Mouse (Mus musculus): ENCODE results near the gene Mocs3. TPM values are rescaled to one million over a fixed set of nuclear protein-coding genes. Genes with fewer than 3 reads are reported as not detected.

Mocs3 gene
- polyA plus RNA-seq, 1 experiment: 11.4 TPM

DNA sequence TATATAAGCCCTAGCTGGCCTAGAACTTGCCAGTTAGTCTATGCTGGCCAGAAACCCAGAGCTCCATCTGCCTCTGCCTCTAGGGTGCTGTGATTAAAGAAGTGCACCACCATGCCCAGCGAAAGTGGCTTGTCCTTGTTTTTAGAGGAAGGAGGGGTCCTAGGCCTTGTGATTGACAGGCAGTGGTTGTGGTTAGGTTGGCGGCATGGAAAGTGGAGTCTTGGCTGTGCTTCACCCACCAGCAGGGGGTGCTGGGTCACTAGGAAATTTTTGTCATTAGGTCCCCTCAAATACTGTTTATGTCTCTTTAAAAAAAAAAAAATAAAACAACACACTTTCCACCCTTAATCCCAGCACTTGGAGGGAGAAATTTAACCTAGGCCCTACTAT lies 18.4 kb downstream of the Mocs3 start:
- Histone ChIP-seq H3ac (ENCODE audit: control insufficient read depth, insufficient read length) (no peak overlapping the region), H3K4me2 (ENCODE audit: low read depth) (no peak overlapping the region), H3K4me3 (no peak overlapping the region), H3K79me2 (ENCODE audit: control insufficient read depth, insufficient read depth) (no peaks in the 10 kb centered on the region), H3K36me3 (ENCODE audit: control insufficient read depth, insufficient read depth) (no peaks in the 10 kb centered on the region), H3K27me3 (ENCODE audit: control insufficient read depth, insufficient read depth, insufficient read length) (peaks cover 33% of the 10 kb centered on the region)
- TF ChIP-seq SRF (IDR thresholded peaks at IDR 0.05; ENCODE audit: control insufficient read depth, insufficient read length, low read depth) (no peak), POLR2A (IDR thresholded peaks at IDR 0.05; ENCODE audit: insufficient read length, low read depth) (no peak), TCF3 (IDR thresholded peaks at IDR 0.05; ENCODE audit: insufficient read length, low read depth) (no peak), TCF12 (IDR thresholded peaks at IDR 0.05; ENCODE audit: insufficient read depth, poor library complexity, severe bottlenecking) (no peak), POLR2AphosphoS2 (IDR thresholded peaks at IDR 0.05; ENCODE audit: insufficient read length, low read depth) (no peak), REST (IDR thresholded peaks at IDR 0.05; ENCODE audit: insufficient read depth, insufficient read length) (no peak)

GRCm38 (mm10) chr2:168250270-168250669 lies 19.8 kb downstream of the Mocs3 start:
- Histone ChIP-seq H3K27me3 (ENCODE audit: control insufficient read depth, insufficient read depth, insufficient read length) (peaks cover 37% of the 10 kb centered on the region), H3K36me3 (ENCODE audit: control insufficient read depth, insufficient read depth) (no peaks in the 10 kb centered on the region), H3ac (ENCODE audit: control insufficient read depth, insufficient read length) (no peak overlapping the region), H3K4me2 (ENCODE audit: low read depth) (no peak overlapping the region), H3K4me3 (no peak overlapping the region), H3K79me2 (ENCODE audit: control insufficient read depth, insufficient read depth) (no peaks in the 10 kb centered on the region)
- TF ChIP-seq E2F4 (IDR thresholded peaks at IDR 0.05; ENCODE audit: insufficient read depth) (no peak), MAX (IDR thresholded peaks at IDR 0.05; ENCODE audit: low read depth) (no peak), REST (IDR thresholded peaks at IDR 0.05; ENCODE audit: insufficient read depth, insufficient read length) (no peak), TCF12 (IDR thresholded peaks at IDR 0.05; ENCODE audit: insufficient read depth, poor library complexity, severe bottlenecking) (no peak), POLR2AphosphoS2 (IDR thresholded peaks at IDR 0.05; ENCODE audit: insufficient read length, low read depth) (no peak), CEBPB (IDR thresholded peaks at IDR 0.05; ENCODE audit: insufficient read depth, poor library complexity, severe bottlenecking) (no peak), TCF3 (IDR thresholded peaks at IDR 0.05; ENCODE audit: insufficient read length, low read depth) (no peak), POLR2A (IDR thresholded peaks at IDR 0.05; ENCODE audit: insufficient read length, low read depth) (no peak), MYOG (IDR thresholded peaks at IDR 0.05; ENCODE audit: control insufficient read depth in 1 of 3, insufficient read depth in 1 of 3, insufficient read length in 2 of 3, low read depth in 2 of 3) (no peak), MYOD1 (IDR thresholded peaks at IDR 0.05; ENCODE audit: control insufficient read depth in 1 of 3, insufficient read length in 2 of 3, low read depth in 2 of 3) (no peak), USF1 (IDR thresholded peaks at IDR 0.05; ENCODE audit: low read depth) (no peak), SRF (IDR thresholded peaks at IDR 0.05; ENCODE audit: control insufficient read depth, insufficient read length, low read depth) (no peak)

- TF ChIP-seq E2F4 (IDR thresholded peaks at IDR 0.05; ENCODE audit: insufficient read depth) (no peak), MYOG (IDR thresholded peaks at IDR 0.05; ENCODE audit: control insufficient read depth in 1 of 3, insufficient read depth in 1 of 3, insufficient read length in 2 of 3, low read depth in 2 of 3) (no peak), POLR2AphosphoS2 (IDR thresholded peaks at IDR 0.05; ENCODE audit: insufficient read length, low read depth) (no peak), REST (IDR thresholded peaks at IDR 0.05; ENCODE audit: insufficient read depth, insufficient read length) (no peak), POLR2A (IDR thresholded peaks at IDR 0.05; ENCODE audit: insufficient read length, low read depth) (no peak), CEBPB (IDR thresholded peaks at IDR 0.05; ENCODE audit: insufficient read depth, poor library complexity, severe bottlenecking) (no peak), TCF3 (IDR thresholded peaks at IDR 0.05; ENCODE audit: insufficient read length, low read depth) (no peak), USF1 (IDR thresholded peaks at IDR 0.05; ENCODE audit: low read depth) (no peak), SRF (IDR thresholded peaks at IDR 0.05; ENCODE audit: control insufficient read depth, insufficient read length, low read depth) (no peak), TCF12 (IDR thresholded peaks at IDR 0.05; ENCODE audit: insufficient read depth, poor library complexity, severe bottlenecking) (no peak)
- Histone ChIP-seq H3K79me2 (ENCODE audit: control insufficient read depth, insufficient read depth) (no peaks in the 10 kb centered on the region), H3K4me2 (ENCODE audit: low read depth) (no peak overlapping the region), H3ac (ENCODE audit: control insufficient read depth, insufficient read length) (no peak overlapping the region), H3K27me3 (ENCODE audit: control insufficient read depth, insufficient read depth, insufficient read length) (peaks cover 25% of the 10 kb centered on the region), H3K4me3 (no peak overlapping the region), H3K36me3 (ENCODE audit: control insufficient read depth, insufficient read depth) (no peaks in the 10 kb centered on the region)
Measured at GRCm38 (mm10) chr2:168252639-168253292, 22.3 kb downstream of the Mocs3 start.

GRCm38 (mm10) chr2:168253822-168254221 lies 23.4 kb downstream of the Mocs3 start:
- H3K4me2 ChIP-seq (ENCODE audit: low read depth): no peak overlapping the region
- no peak overlapping the region for H3K4me3 ChIP-seq
- H3ac ChIP-seq (ENCODE audit: control insufficient read depth, insufficient read length): no peak overlapping the region
- no peaks in the 10 kb centered on the region for H3K79me2 ChIP-seq (ENCODE audit: control insufficient read depth, insufficient read depth)
- no peaks in the 10 kb centered on the region for H3K36me3 ChIP-seq (ENCODE audit: control insufficient read depth, insufficient read depth)
- peaks cover 27% of the 10 kb centered on the region for H3K27me3 ChIP-seq (ENCODE audit: control insufficient read depth, insufficient read depth, insufficient read length)
- no peak for TF ChIP-seq TCF3 (IDR thresholded peaks at IDR 0.05; ENCODE audit: insufficient read length, low read depth)
- no peak for TF ChIP-seq MAX (IDR thresholded peaks at IDR 0.05; ENCODE audit: low read depth)
- TF ChIP-seq REST (IDR thresholded peaks at IDR 0.05; ENCODE audit: insufficient read depth, insufficient read length): no peak
- TF ChIP-seq USF1 (IDR thresholded peaks at IDR 0.05; ENCODE audit: low read depth): no peak
- TF ChIP-seq E2F4 (IDR thresholded peaks at IDR 0.05; ENCODE audit: insufficient read depth): no peak
- TF ChIP-seq SRF (IDR thresholded peaks at IDR 0.05; ENCODE audit: control insufficient read depth, insufficient read length, low read depth): no peak
- no peak for TF ChIP-seq MYOD1 (IDR thresholded peaks at IDR 0.05; ENCODE audit: control insufficient read depth in 1 of 3, insufficient read length in 2 of 3, low read depth in 2 of 3)
- no peak for TF ChIP-seq TCF12 (IDR thresholded peaks at IDR 0.05; ENCODE audit: insufficient read depth, poor library complexity, severe bottlenecking)
- no peak for TF ChIP-seq CEBPB (IDR thresholded peaks at IDR 0.05; ENCODE audit: insufficient read depth, poor library complexity, severe bottlenecking)
- TF ChIP-seq MYOG (IDR thresholded peaks at IDR 0.05; ENCODE audit: control insufficient read depth in 1 of 3, insufficient read depth in 1 of 3, insufficient read length in 2 of 3, low read depth in 2 of 3): no peak
- no peak for TF ChIP-seq POLR2AphosphoS2 (IDR thresholded peaks at IDR 0.05; ENCODE audit: insufficient read length, low read depth)
- TF ChIP-seq POLR2A (IDR thresholded peaks at IDR 0.05; ENCODE audit: insufficient read length, low read depth): no peak

All from myocyte (in vitro differentiated cells).